Mouse (Mus musculus): ENCODE results near the gene Tedc2.

Gene Tedc2

GRCm38 (mm10) chr17:24220435-24221411 is at the start of gene Tedc2:
Gene Tedc2, minus strand, starts transcription at chr17:24220851.
- peak; percentile 94 for DNase-seq

- DNase-seq, result no peak
Observed at GRCm38 (mm10) chr17:24267133-24267532, 46.5 kb upstream of the Tedc2 start.

GRCm38 (mm10) chr17:24264766-24265165 is 44.1 kb upstream of the Tedc2 start:
- no peak for DNase-seq

GRCm38 (mm10) chr17:24260516-24260915 is 39.9 kb upstream of the Tedc2 start:
- DNase-seq, result no peak

GRCm38 (mm10) chr17:24259702-24260101 is 39.1 kb upstream of the Tedc2 start:
- no peak for DNase-seq

- no peak for DNase-seq
Observed at GRCm38 (mm10) chr17:24258981-24259380, 38.3 kb upstream of the Tedc2 start.

GRCm38 (mm10) chr17:24252329-24252728 is 31.7 kb upstream of the Tedc2 start:
- DNase-seq, result no peak

GRCm38 (mm10) chr17:24251320-24252069 is 30.8 kb upstream of the Tedc2 start, which contains the start of gene Ccnf:
Gene Ccnf, minus strand, starts transcription at chr17:24251484.
- peak; percentile 94 for DNase-seq

GRCm38 (mm10) chr17:24250988-24251319 is 30.3 kb upstream of the Tedc2 start:
- DNase-seq, result no peak

- no peak for DNase-seq
Observed at GRCm38 (mm10) chr17:24248641-24249040, 28.0 kb upstream of the Tedc2 start.

GRCm38 (mm10) chr17:24244061-24244460 is 23.4 kb upstream of the Tedc2 start:
- no peak for DNase-seq

GRCm38 (mm10) chr17:24243311-24243969 is 22.8 kb upstream of the Tedc2 start:
- DNase-seq, result peak; percentile 43

GRCm38 (mm10) chr17:24236921-24237320 is 16.3 kb upstream of the Tedc2 start:
- no peak for DNase-seq

- DNase-seq, result no peak
Observed at GRCm38 (mm10) chr17:24236479-24236878, 15.8 kb upstream of the Tedc2 start.

GRCm38 (mm10) chr17:24227941-24228340 is 7.3 kb upstream of the Tedc2 start:
- DNase-seq, result no peak

GRCm38 (mm10) chr17:24226721-24227120 is 6.1 kb upstream of the Tedc2 start:
- DNase-seq, result no peak

- DNase-seq, result no peak
Observed at GRCm38 (mm10) chr17:24225851-24226250, 5.2 kb upstream of the Tedc2 start.

GRCm38 (mm10) chr17:24224741-24225140 is 4.1 kb upstream of the Tedc2 start:
- DNase-seq, result no peak

- no peak for DNase-seq
Observed at GRCm38 (mm10) chr17:24223513-24223912, 2.9 kb upstream of the Tedc2 start.

- DNase-seq, result no peak
Observed at GRCm38 (mm10) chr17:24222653-24223052, 2.0 kb upstream of the Tedc2 start.

GRCm38 (mm10) chr17:24216836-24217235 is 3.8 kb downstream of the Tedc2 start:
- DNase-seq, result no peak

- DNase-seq, result peak; percentile 45
Observed at GRCm38 (mm10) chr17:24213186-24213585, 7.5 kb downstream of the Tedc2 start.

- no peak for DNase-seq
Observed at GRCm38 (mm10) chr17:24212441-24213018, 8.1 kb downstream of the Tedc2 start.
